Mouse (Mus musculus) kidney, embryonic 15.5 days (tissue): ENCODE measurements around the gene Prss21. TPM values are rescaled to one million over a fixed set of nuclear protein-coding genes. Genes with fewer than 3 reads are reported as not detected.
"Not testable (repeated sequence)": the region's sequence is repeated elsewhere in the genome, so short reads cannot be mapped to it uniquely, and the experiment has no call there.

ENCODE experiments used
- ATAC-seq: fragments of 200-750 bp; cut with Nextera tagmentation; replicated peaks from 2 replicates; pipeline ENCODE4 v1.8.0; 2017; ENCODE audit warnings: moderate TSS enrichment; ENCODE audit not compliant: low FRiP score
- H3K27ac ChIP-seq: fragments of 300-500 bp; sonication (generic); 2 replicates; pipeline ENCODE4 v1.5.1; 2015; ENCODE audit warnings: mild to moderate bottlenecking, inconsistent platforms
- H3K27me3 ChIP-seq: fragments of 300-500 bp; sonication (generic); 2 replicates; pipeline ENCODE4 v1.6.1; 2015; ENCODE audit warnings: inconsistent platforms
- H3K36me3 ChIP-seq: fragments of 300-500 bp; sonication (generic); 2 replicates; pipeline ENCODE4 v1.6.1; 2015; ENCODE audit warnings: inconsistent platforms
- H3K4me1 ChIP-seq: fragments of 300-500 bp; sonication (generic); 2 replicates; pipeline ENCODE4 v1.6.1; 2015; ENCODE audit warnings: inconsistent platforms
- H3K4me2 ChIP-seq: fragments of 300-500 bp; sonication (generic); 2 replicates; pipeline ENCODE4 v1.6.1; 2015; ENCODE audit warnings: moderate library complexity, mild to moderate bottlenecking, inconsistent platforms
- H3K4me3 ChIP-seq: fragments of 300-500 bp; sonication (generic); replicated peaks from 2 replicates; pipeline ENCODE4 v1.5.1; 2015; ENCODE audit warnings: mild to moderate bottlenecking, inconsistent platforms
- H3K9ac ChIP-seq: fragments of 300-500 bp; sonication (generic); 2 replicates; pipeline ENCODE4 v1.6.1; 2015; ENCODE audit warnings: mild to moderate bottlenecking, inconsistent platforms
- H3K9me3 ChIP-seq: fragments of 300-500 bp; sonication (generic); replicated peaks from 2 replicates; pipeline ENCODE4 v1.6.1; 2016; ENCODE audit warnings: inconsistent platforms
- WGBS: fragments of 180-500 bp; shearing (Covaris S2); methylation state at CpG from one replicate; pipeline ENCODE4 v1.1.7; 2015; ENCODE audit warnings: mixed read lengths; 5-methylcytosine and 5-hydroxymethylcytosine counted together
- microRNA-seq: library from miRNA; unstranded; fragments of <30 nt; microRNA quantifications from one replicate; pipeline ENCODE4, GENCODE M21; 2016
- polyA plus RNA-seq: library from polyadenylated mRNA; unstranded; fragments of >200 nt; fragmentation: Nextera tagmentation; extraction: Ambion mirVana; gene quantifications from 2 replicates; pipeline ENCODE4 v1.2.1, GENCODE M21; 2015

Gene Prss21
- polyA plus RNA-seq, 1 experiment from 2014 or later, result not detected

DNA sequence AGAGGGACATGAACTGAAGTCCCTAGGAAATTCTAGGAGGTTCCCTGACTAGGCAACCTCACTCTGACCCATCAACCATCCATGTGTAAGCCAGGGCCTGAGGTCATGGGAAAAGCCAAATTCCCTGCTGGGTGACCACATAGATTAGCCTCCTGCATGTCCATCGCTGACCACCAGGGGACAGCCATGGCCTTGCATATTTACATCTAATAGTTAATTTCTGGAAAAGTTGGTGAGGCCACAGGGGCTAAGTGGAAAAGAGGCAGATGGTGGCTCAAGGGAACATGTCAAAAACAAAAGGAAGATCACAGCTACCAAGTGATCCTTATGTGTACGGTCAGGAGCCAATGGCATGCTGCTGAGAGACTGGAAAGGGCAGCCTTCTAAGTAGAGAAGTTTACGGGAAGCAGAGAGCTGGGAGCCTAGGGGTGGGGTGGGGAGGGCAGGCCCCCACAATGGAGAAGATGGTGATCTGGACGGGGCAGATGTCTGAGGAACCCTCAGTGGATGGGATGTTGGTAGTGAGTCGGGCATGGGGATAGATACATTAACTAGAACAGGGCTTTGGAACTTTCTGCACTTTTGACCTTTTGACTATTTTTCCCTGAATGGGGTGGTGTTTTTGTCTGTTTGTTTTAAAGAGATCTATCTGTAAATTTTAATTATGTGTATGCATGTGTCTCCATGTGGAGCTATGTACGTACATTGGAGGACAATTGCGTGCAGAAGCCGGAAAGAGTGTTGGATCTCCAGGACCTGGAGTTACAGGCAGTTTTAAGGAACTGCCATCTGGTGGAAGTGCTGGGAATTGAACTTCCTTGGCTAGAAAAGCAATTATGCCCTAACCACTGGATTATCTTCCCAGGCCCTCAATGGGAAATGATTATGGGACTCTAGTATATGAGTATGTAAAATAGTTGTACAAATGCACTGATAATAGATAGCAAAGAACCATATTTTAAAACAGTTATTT, 6.3 kb downstream of the Prss21 start:
- Histone ChIP-seq H3K9me3 (no peaks in the 10 kb centered on the region), H3K36me3 (no peaks in the 10 kb centered on the region), H3K4me3 (no peak overlapping the region), H3K4me2 (no peak overlapping the region), H3K4me1 (no peaks in the 10 kb centered on the region; the same call in 1 of the 2 replicates), H3K27me3 (no peaks in the 10 kb centered on the region), H3K9ac (no peak overlapping the region), H3K27ac (no peak overlapping the region)
- whole genome bisulfite sequencing, result 43% methylated on average over 8 of the region's 8 CpGs
- peak; percentile 36; the same call in 1 of the 2 replicates for ATAC-seq

- 56% methylated on average over 3 of the region's 3 CpGs for WGBS
- H3K27ac ChIP-seq, result no peak overlapping the region
- H3K4me1 ChIP-seq, result no peaks in the 10 kb centered on the region; the same call in 1 of the 2 replicates
- H3K9me3 ChIP-seq, result no peaks in the 10 kb centered on the region
- H3K27me3 ChIP-seq, result no peaks in the 10 kb centered on the region
- H3K36me3 ChIP-seq, result no peaks in the 10 kb centered on the region
- H3K9ac ChIP-seq, result no peak overlapping the region
- H3K4me3 ChIP-seq, result no peak overlapping the region
- H3K4me2 ChIP-seq, result no peak overlapping the region
- ATAC-seq, result no peak
Measured at GRCm38 (mm10) chr17:23876741-23877140, 8.9 kb downstream of the Prss21 start.

DNA sequence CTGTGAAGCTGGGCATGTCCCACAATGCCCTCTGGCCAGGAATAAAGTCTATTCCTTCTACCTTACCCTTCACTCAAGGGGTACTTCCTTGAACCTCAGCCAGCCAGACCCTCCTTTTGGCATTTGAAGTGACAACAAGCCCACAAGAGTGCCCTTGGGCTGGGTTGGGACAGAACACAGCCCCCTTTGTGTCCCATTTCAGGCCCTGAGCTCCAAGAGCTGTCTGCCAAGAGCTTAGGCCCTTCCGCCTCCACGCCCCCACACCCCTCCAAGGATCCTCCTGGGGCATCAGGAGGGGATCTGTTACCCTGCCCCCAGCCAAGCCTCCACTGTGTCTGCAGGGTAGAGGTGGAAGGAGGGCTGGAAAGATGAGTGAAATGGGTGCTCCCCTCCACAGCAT, 9.3 kb downstream of the Prss21 start:
- no peaks in the 10 kb centered on the region; the same call in 1 of the 2 replicates for H3K4me1 ChIP-seq
- H3K9me3 ChIP-seq, result no peaks in the 10 kb centered on the region
- no peaks in the 10 kb centered on the region for H3K36me3 ChIP-seq
- ATAC-seq, result no peak
- H3K9ac ChIP-seq, result no peak overlapping the region
- no peaks in the 10 kb centered on the region for H3K27me3 ChIP-seq
- no peak overlapping the region for H3K4me3 ChIP-seq
- no peak overlapping the region for H3K27ac ChIP-seq
- H3K4me2 ChIP-seq, result no peak overlapping the region
- 85% methylated on average over 2 of the region's 2 CpGs for WGBS

GRCm38 (mm10) chr17:23880576-23880975, 12.7 kb downstream of the Prss21 start, which contains the start of the genes Dcpp1 and Dcpp2:
Gene Dcpp1, plus strand, starts transcription at chr17:23880876.
Gene Dcpp2, plus strand, starts transcription at chr17:23880880.
- H3K4me1 ChIP-seq, H3K9ac ChIP-seq, H3K36me3 ChIP-seq, H3K4me2 ChIP-seq, H3K27me3 ChIP-seq, ATAC-seq, H3K9me3 ChIP-seq, H3K4me3 ChIP-seq, H3K27ac ChIP-seq: not testable (repeated sequence)
- WGBS, result 71% methylated on average over 4 of the region's 4 CpGs

GRCm38 (mm10) chr17:23917158-23917557, 49.3 kb downstream of the Prss21 start, which contains the start of gene Dcpp3:
Gene Dcpp3, plus strand, starts transcription at chr17:23917458.
- not testable (repeated sequence) for H3K27me3 ChIP-seq, H3K4me3 ChIP-seq, H3K4me1 ChIP-seq, H3K4me2 ChIP-seq, ATAC-seq, H3K27ac ChIP-seq, H3K9me3 ChIP-seq, H3K9ac ChIP-seq, H3K36me3 ChIP-seq
- WGBS, result 80% methylated on average over 4 of the region's 4 CpGs

Small RNAs within 50 kb of the gene (microRNA-seq; reads per million reads assigned to microRNA genes)
- gene Mir5125, result not detected

Other genes with a start within 250 kb of the Prss21 start
- gene Mmp25, start 222.8 kb upstream of the Prss21 start, polyA plus RNA-seq, result 1.1 and 1.3 TPM in 2 replicates
- 1.3 and 1.5 TPM in 2 replicates for gene Bicdl2, start 207.6 kb upstream of the Prss21 start, polyA plus RNA-seq
- gene Hcfc1r1, start 194.5 kb upstream of the Prss21 start, polyA plus RNA-seq, result 63.2 and 69.5 TPM in 2 replicates
- gene Thoc6, start 194.2 kb upstream of the Prss21 start, polyA plus RNA-seq, result 52.4 and 53.4 TPM in 2 replicates
- gene Tnfrsf12a, start 190.6 kb upstream of the Prss21 start, polyA plus RNA-seq, result 27.5 and 29.5 TPM in 2 replicates
- 189 and 191 TPM in 2 replicates for gene Cldn6, start 188.8 kb upstream of the Prss21 start, polyA plus RNA-seq
- gene Cldn9, start 184.0 kb upstream of the Prss21 start, polyA plus RNA-seq, result 51.2 and 53.1 TPM in 2 replicates
- gene 1520401A03Rik, start 145.3 kb upstream of the Prss21 start, polyA plus RNA-seq, result 0.14 and 0.88 TPM in 2 replicates
- gene Pkmyt1, start 141.7 kb upstream of the Prss21 start, polyA plus RNA-seq, result 48.4 and 56.3 TPM in 2 replicates
- 19.8 and 23.8 TPM in 2 replicates for gene Paqr4, start 127.2 kb upstream of the Prss21 start, polyA plus RNA-seq
- gene Kremen2, start 122.2 kb upstream of the Prss21 start, polyA plus RNA-seq, result 1.9 and 2.2 TPM in 2 replicates
- 89.5 and 91.0 TPM in 2 replicates for gene Flywch1, start 96.5 kb upstream of the Prss21 start, polyA plus RNA-seq
- gene Flywch2, start 82.0 kb upstream of the Prss21 start, polyA plus RNA-seq, result 35.0 and 37.4 TPM in 2 replicates
- gene Srrm2, start 77.5 kb upstream of the Prss21 start, polyA plus RNA-seq, result 496 and 536 TPM in 2 replicates
- 999 and 1,052 TPM in 2 replicates for gene Elob, start 38.9 kb upstream of the Prss21 start, polyA plus RNA-seq
- gene Prss33, start 32.0 kb upstream of the Prss21 start, polyA plus RNA-seq, result 0.18 TPM in 1 of 2 replicates, not detected in the other
- gene Prss32, start 24.2 kb upstream of the Prss21 start, polyA plus RNA-seq, result 1.8 TPM in 1 of 2 replicates, not detected in the other
- 3.2 and 3.3 TPM in 2 replicates for gene Prss41, start 23.9 kb upstream of the Prss21 start, polyA plus RNA-seq
- not detected in 2 replicates for gene Dcpp1, start 12.8 kb downstream of the Prss21 start, polyA plus RNA-seq
- not detected in 2 replicates for gene Dcpp2, start 12.8 kb downstream of the Prss21 start, polyA plus RNA-seq
- gene Dcpp3, start 49.4 kb downstream of the Prss21 start, polyA plus RNA-seq, result not detected in 2 replicates
- gene Sbp, start 73.6 kb downstream of the Prss21 start, polyA plus RNA-seq, result not detected in 2 replicates
- not detected in 2 replicates for gene Sbpl, start 87.2 kb downstream of the Prss21 start, polyA plus RNA-seq
- 0.18 and 0.23 TPM in 2 replicates for gene Prss30, start 112.5 kb downstream of the Prss21 start, polyA plus RNA-seq
- 0.57 and 1.2 TPM in 2 replicates for gene Prss22, start 130.0 kb downstream of the Prss21 start, polyA plus RNA-seq
- gene Prss27, start 170.1 kb downstream of the Prss21 start, polyA plus RNA-seq, result 0.26 and 0.29 TPM in 2 replicates
- 62.8 and 64.1 TPM in 2 replicates for gene Kctd5, start 205.4 kb downstream of the Prss21 start, polyA plus RNA-seq